Mouse (Mus musculus): ENCODE measurements around the gene Plekha6.

GRCm38 (mm10) chr1:133315775-133316174, 151.8 kb downstream of the Plekha6 start:
- no peak for TF ChIP-seq POLR2A (IDR thresholded peaks at IDR 0.05; ENCODE audit: borderline replicate concordance, control insufficient read depth, low read depth, low read length)
- TF ChIP-seq CTCF (IDR thresholded peaks at IDR 0.05; ENCODE audit: control insufficient read depth, insufficient read depth, low read length): no peak
